Mouse (Mus musculus): Measurements from ENCODE around the gene Atf1. TPM values are rescaled to one million over a fixed set of nuclear protein-coding genes. Genes with fewer than 3 reads are reported as not detected.
"Not testable (repeated sequence)": the region's sequence is repeated elsewhere in the genome, so short reads cannot be mapped to it uniquely, and the experiment has no call there.

Atf1 gene
- total RNA-seq, 1 experiment from 2014 or later: 78.1 TPM

DNA sequence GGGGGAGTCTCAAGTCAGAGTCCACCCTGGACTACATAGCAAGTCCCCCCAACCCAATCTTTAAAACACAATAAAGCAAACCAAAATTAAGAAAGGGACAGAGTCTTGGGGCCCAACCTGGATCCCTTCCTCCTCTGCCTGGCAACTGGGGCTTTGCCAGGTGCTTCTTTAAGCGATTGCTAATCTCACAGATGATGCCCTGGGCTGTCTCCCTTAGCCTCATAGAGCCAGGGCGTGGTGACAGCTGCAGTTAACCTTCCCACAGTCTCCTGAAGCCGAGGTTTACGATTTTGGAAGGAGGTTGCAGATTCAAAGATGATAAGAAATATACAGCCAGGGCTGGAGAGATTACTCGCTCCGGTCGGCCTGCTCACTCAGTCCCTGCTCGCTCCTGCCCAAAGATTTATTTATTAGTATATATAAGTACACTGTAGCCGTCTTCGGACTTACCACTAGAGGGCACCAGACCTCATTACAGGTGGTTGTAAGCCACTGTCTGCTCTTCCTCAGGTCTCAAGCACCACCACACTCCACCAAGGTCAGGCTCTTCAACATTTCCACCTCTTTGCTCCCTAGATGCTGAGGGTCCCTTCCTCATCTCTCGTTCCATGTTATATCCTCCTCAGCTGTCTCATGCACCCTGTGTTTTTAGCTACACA is 79.9 kb downstream of the Atf1 start:
- not testable (repeated sequence) for DNase-seq

Other genes starting within 250 kb of the Atf1 start
- 17.9 and 19.9 TPM in 2 replicates for gene Dip2b, start 189.2 kb upstream of the Atf1 start, total RNA-seq (2021)
- gene Tmprss12, start 53.0 kb downstream of the Atf1 start, total RNA-seq (2021): not detected in 2 replicates
- gene Mettl7a1, start 76.3 kb downstream of the Atf1 start, total RNA-seq (2021): 76.6 and 111 TPM in 2 replicates
- gene Mettl7a3, start 107.1 kb downstream of the Atf1 start, total RNA-seq (2021): not detected in 2 replicates
- 0.64 TPM in 1 of 2 replicates, not detected in the other for gene Methig1, start 125.3 kb downstream of the Atf1 start, total RNA-seq (2021)
- gene Mettl7a2, start 125.4 kb downstream of the Atf1 start, total RNA-seq (2021): 1.0 and 2.4 TPM in 2 replicates
- 1.2 TPM in 1 of 2 replicates, not detected in the other for gene Higd1c, start 136.7 kb downstream of the Atf1 start, total RNA-seq (2021)
- not detected in 2 replicates for gene Gm5475, start 194.3 kb downstream of the Atf1 start, total RNA-seq (2021)
- gene Slc11a2, start 197.3 kb downstream of the Atf1 start, total RNA-seq (2021): 105 and 111 TPM in 2 replicates
- 123 and 143 TPM in 2 replicates for gene Letmd1, start 241.2 kb downstream of the Atf1 start, total RNA-seq (2021)